Mouse (Mus musculus): ENCODE measurements at regions not wholly inside any gene's neighbourhood (a gene's known extent, or its start where the extent isn't known, plus 50 kb on each side); places are given as distances from the start of the nearest gene placed in this dataset.

- in situ Hi-C loops (cut with MboI, MseI): loop anchor here in 1 of 2 experiments (25.0 kb wide), 1 partner anchor 715 kb away; the partner anchor contains the start of gene Dgkd
Measured at GRCm38 (mm10) chr1:88577498-88578230, 67.8 kb upstream of the Glrp1 start.

DNA sequence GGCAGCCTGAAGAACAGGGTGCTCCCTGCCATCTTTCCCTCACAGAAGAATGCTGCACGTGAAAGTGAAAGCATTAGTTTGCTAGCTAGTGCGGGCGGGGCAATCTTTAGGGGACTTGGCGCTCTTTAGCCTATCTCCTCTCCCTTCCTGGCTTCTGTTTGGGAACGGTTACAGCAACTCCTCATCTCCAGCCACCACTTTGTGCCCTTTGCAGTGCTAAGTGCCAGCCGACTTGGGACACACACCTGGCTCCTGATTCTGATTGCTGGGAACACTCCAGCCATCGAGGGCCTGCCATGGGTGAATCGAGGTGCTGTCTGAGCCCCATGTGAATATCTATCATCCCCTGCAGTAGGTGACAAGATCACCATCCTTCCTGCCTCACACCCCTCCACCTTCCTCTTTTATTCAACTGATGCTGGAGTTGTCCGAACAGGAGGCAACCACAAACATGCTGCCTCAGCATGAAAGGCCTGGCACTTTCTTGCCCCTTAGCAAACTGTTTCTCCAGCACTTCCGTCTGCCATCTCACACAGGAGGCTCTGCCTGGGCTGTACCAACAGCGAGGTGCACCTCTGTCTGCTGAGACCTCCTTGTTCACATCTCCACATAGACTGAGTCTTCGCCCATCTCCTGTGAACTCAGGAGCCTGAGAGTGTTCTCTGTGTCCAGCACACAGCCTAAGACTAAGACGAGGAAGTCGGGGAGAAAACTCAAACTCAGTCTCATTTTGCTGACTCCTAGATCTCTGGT lies 66.2 kb upstream of the Glrp1 start:
- in situ Hi-C loops (cut with MboI, MseI): loop anchor here in 1 of 2 experiments (25.0 kb wide), 1 partner anchor 714 kb away; the partner anchor contains the start of gene Dgkd

DNA sequence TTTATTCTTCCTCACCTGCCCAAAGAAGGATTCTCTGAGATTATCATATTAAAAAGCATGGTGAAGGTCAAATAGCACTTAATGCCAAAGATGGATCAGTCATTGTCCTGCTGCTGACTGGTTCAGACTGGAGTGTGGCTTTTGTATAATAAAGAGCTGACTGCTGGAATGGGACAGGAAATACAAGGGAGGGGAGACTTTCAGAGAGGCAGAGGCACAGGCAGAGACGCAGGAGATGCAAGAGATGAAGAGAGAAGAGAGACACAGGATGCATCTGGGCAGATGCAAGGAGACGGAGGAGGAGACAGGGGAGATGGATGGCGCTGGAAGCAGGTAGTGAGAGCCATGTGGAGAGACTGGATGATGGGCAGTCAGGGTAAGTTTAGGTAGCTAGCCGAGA lies 65.4 kb upstream of the Glrp1 start:
- in situ Hi-C loops (cut with MboI, MseI): loop anchor here in 1 of 2 experiments (25.0 kb wide), 1 partner anchor 713 kb away; the partner anchor contains the start of gene Dgkd

DNA sequence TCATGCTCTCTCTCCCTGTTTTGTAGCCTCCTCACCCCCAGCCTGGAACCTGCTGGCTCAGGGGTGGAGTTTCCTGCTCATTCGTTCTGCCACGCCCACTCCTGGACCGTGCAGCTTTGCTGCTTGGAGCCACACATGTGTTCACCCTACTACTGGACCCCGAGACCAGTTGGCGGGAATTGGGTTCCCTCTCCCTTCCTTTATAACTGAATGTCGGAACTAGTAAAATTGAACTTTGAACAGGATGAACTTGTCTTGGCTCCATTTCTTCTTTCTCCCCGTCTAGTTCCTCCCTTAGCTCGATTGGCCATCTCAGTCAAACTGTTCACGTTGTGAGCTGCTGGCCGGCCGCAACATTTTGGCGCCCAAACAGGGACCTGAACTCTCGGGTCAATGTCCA lies 62.3 kb upstream of the Glrp1 start:
- in situ Hi-C loops (cut with MboI, MseI): no loop called here

GRCm38 (mm10) chr1:88568447-88569053 lies 58.7 kb upstream of the Glrp1 start:
- in situ Hi-C loops (cut with MboI, MseI): no loop called here

DNA sequence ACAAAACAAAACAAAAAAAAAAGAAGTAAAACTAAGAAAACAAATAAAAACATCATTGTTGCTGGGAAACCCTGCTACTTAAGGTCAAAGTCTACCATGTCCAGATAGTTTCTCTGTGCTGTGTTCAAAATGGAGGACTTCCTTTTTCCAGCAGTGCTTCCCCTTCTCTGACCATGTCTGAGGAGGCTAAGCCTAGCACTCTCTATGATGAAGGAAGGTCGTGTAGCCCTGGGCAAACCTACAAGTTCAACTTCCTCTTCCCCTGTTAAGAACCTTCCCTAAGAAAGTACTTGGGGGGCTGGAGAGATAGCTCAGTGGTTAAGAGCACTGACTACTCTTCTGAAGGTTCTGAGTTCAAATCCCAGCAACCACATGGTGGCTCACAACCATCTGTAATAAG lies 57.3 kb upstream of the Glrp1 start:
- in situ Hi-C loops (cut with MboI, MseI): no loop called here

- in situ Hi-C loops (cut with MboI, MseI): no loop called here
Measured at GRCm38 (mm10) chr1:88566426-88566825, 56.6 kb upstream of the Glrp1 start.

GRCm38 (mm10) chr1:88564825-88565224 lies 55.0 kb upstream of the Glrp1 start:
- in situ Hi-C loops (cut with MboI, MseI): loop anchor here (5.0 kb wide), 3 partner anchors 93 to 142 kb away; no protein-coding TSS in a partner anchor

GRCm38 (mm10) chr1:88562361-88562760 lies 52.5 kb upstream of the Glrp1 start:
- in situ Hi-C loops (cut with MboI, MseI): loop anchor here (5.0 kb wide), 3 partner anchors 90 to 145 kb away; no protein-coding TSS in a partner anchor

- in situ Hi-C loops (cut with MboI, MseI): loop anchor here (5.0 kb wide), 3 partner anchors 88 to 147 kb away; no protein-coding TSS in a partner anchor
Measured at GRCm38 (mm10) chr1:88560771-88561170, 50.9 kb upstream of the Glrp1 start.
